ENCODE assay signal across 8 mouse cellular contexts in genomic region chr14:47364742-47365449, GRCm38 (mm10). TPM values are rescaled to one million over a fixed set of nuclear protein-coding genes. Genes with fewer than 3 reads are reported as not detected.
DNase-seq lines count a peak whose midpoint lies in the region; ATAC-seq and TF ChIP-seq lines count a peak whose summit lies in the region.

No protein-coding gene starts in this region.

- DNase-seq in ovary, postnatal 14 days (ENCODE audit: low spot score) = peak; percentile 14
- no peak for DNase-seq in ovary, adult 18-20 months (ENCODE audit: low spot score)
- peak; percentile 44 for DNase-seq in embryo, embryonic 10 days (ENCODE audit: low spot score)
- DNase-seq in heart, postnatal 4 days = peak; percentile 26
- peak; percentile 45 for DNase-seq in liver, postnatal 0 days
- no peak for DNase-seq in layer of hippocampus, adult 9-11 months

- WGBS in liver, postnatal 0 days (ENCODE audit: insufficient replicate concordance) = 21% methylated on average over 21 of the region's 21 CpGs
- WGBS in stomach, embryonic 15.5 days = 33% methylated on average over 21 of the region's 21 CpGs

- H3K36me3 ChIP-seq in liver, postnatal 0 days (replicated peaks; ENCODE audit: insufficient read depth, low read length) = no peaks in the 10 kb centered on the region
- no peaks in the 10 kb centered on the region for H3K36me3 ChIP-seq in stomach, embryonic 15.5 days

- no peak overlapping the region for H3K4me3 ChIP-seq in liver, postnatal 0 days (ENCODE audit: low read depth, low read length)
- H3K4me3 ChIP-seq in stomach, embryonic 15.5 days (replicated peaks) = no peak overlapping the region

- no peaks in the 10 kb centered on the region for H3K9me3 ChIP-seq in liver, postnatal 0 days (ENCODE audit: low read length)
- H3K9me3 ChIP-seq in stomach, embryonic 15.5 days = no peaks in the 10 kb centered on the region

- no peaks in the 10 kb centered on the region for H3K27me3 ChIP-seq in liver, postnatal 0 days (ENCODE audit: insufficient read depth, low read length)
- H3K27me3 ChIP-seq in stomach, embryonic 15.5 days (replicated peaks) = no peaks in the 10 kb centered on the region

- no peak for TF ChIP-seq EP300 in liver, postnatal 0 days (IDR thresholded peaks at IDR 0.05; ENCODE audit: low read depth)

- 0 out of 2 replicates have a peak overlapping the region, but pooled peaks have one; percentile 7 for H3K9ac ChIP-seq in liver, postnatal 0 days (replicated peaks)
- no peak overlapping the region for H3K9ac ChIP-seq in stomach, embryonic 15.5 days

- peak overlapping the region; percentile 58 for H3K4me2 ChIP-seq in liver, postnatal 0 days (ENCODE audit: low read depth, low read length)
- H3K4me2 ChIP-seq in stomach, embryonic 15.5 days = peak overlapping the region; percentile 32

- TF ChIP-seq CTCF in liver, postnatal 0 days (IDR thresholded peaks at IDR 0.05; ENCODE audit: low read depth) = no peak

- H3K4me1 ChIP-seq in liver, postnatal 0 days (ENCODE audit: insufficient read depth) = peaks cover 11% of the 10 kb centered on the region
- peaks cover 19% of the 10 kb centered on the region for H3K4me1 ChIP-seq in stomach, embryonic 15.5 days

- peak; percentile 67; the same call in 1 of the 2 replicates for ATAC-seq in liver, postnatal 0 days
- ATAC-seq in stomach, embryonic 15.5 days (ENCODE audit: insufficient read depth, low FRiP score, low read depth) = peak; percentile 45
- no peak for ATAC-seq in erythroid progenitor cell, adult 5-6 weeks (replicated peaks; ENCODE audit: low FRiP score, poor library complexity, severe bottlenecking)

- no peak overlapping the region for H3K27ac ChIP-seq in liver, postnatal 0 days (ENCODE audit: low read depth)
- 0 out of 2 replicates have a peak overlapping the region, but pooled peaks have one; percentile 83 for H3K27ac ChIP-seq in stomach, embryonic 15.5 days

RNA-seq across cellular contexts. Expression of gene Lgals3, which starts 2.7 kb away (rescaled TPM):
- total RNA-seq in heart, postnatal 4 days (2021) = 1 to 10 TPM; 2.6 to 3.5 TPM
- polyA plus RNA-seq in liver, postnatal 0 days (2015; fragmentation: Nextera tagmentation; extraction: Ambion mirVana) = 53.3 and 60.8 TPM in 2 replicates
- 42.7 and 58.3 TPM in 2 replicates for polyA plus RNA-seq in stomach, embryonic 15.5 days (2015; fragmentation: Nextera tagmentation; extraction: Ambion mirVana)
- total RNA-seq in erythroid progenitor cell, adult 5-6 weeks (2015; ENCODE audit: low replicate concordance) = 62.3 and 88.4 TPM in 2 replicates
- 15.1 and 15.7 TPM in 2 replicates for total RNA-seq in erythroid progenitor cell, adult 5-6 weeks (2017; ENCODE audit: low replicate concordance)

RNA-seq across cellular contexts. Expression of gene Dlgap5, which starts 53.3 kb away (rescaled TPM):
- 10 to 100 TPM; 26.5 to 35.0 TPM for total RNA-seq in heart, postnatal 4 days (2021)
- polyA plus RNA-seq in liver, postnatal 0 days (2015; fragmentation: Nextera tagmentation; extraction: Ambion mirVana) = 16.9 and 17.9 TPM in 2 replicates
- polyA plus RNA-seq in stomach, embryonic 15.5 days (2015; fragmentation: Nextera tagmentation; extraction: Ambion mirVana) = 37.2 and 40.6 TPM in 2 replicates
- total RNA-seq in erythroid progenitor cell, adult 5-6 weeks (2015; ENCODE audit: low replicate concordance) = 394 and 480 TPM in 2 replicates
- 402 and 449 TPM in 2 replicates for total RNA-seq in erythroid progenitor cell, adult 5-6 weeks (2017; ENCODE audit: low replicate concordance)

Comparison
In these comparisons a context has a peak if more than half of its experiments do, and no peak if none do; other contexts are left out.
1. DNase-seq: peak in ovary, postnatal 14 days (single experiment), embryo, embryonic 10 days (single experiment), heart, postnatal 4 days (single experiment) and liver, postnatal 0 days (single experiment); none in ovary, adult 18-20 months (single experiment) and layer of hippocampus, adult 9-11 months (single experiment).
2. RNA of gene Dlgap5, which starts 53.3 kb away (total RNA-seq): 394 to 480 TPM in erythroid progenitor cell, adult 5-6 weeks; 26.5 to 35.0 TPM in heart, postnatal 4 days; every median in the first group is over 10 times any median in the second.